Mouse (Mus musculus) embryo, embryonic 11 days (tissue): ENCODE results near the gene Gm44502.
A peak's percentile ranks its signal among the peaks of the same experiment; 100 is the strongest.

Experiments used
- DNase-seq: peaks from one replicate; pipeline ENCODE4 v3.0.0-alpha.2; 2015

The Gm44502 gene

DNA sequence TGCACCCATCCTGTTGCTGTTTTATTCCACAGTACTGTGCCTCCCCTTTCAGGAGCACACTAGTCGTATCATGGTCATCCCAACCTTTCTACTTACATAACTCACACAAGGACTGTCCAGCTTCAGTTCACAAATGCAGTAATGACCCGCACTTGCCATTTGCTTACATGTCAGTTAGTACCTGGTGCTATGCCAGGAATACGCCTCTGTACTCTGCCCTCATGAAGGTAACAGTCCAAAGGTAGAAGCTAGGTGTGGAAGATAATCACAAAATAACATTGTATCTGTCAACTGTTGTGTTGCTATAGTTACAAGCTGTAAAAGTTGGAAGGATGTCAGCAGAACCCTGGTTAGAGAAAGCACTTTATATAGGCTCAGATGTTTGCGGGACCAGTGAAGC, 32.6 kb downstream of the Gm44502 start:
- no peak for DNase-seq

DNA sequence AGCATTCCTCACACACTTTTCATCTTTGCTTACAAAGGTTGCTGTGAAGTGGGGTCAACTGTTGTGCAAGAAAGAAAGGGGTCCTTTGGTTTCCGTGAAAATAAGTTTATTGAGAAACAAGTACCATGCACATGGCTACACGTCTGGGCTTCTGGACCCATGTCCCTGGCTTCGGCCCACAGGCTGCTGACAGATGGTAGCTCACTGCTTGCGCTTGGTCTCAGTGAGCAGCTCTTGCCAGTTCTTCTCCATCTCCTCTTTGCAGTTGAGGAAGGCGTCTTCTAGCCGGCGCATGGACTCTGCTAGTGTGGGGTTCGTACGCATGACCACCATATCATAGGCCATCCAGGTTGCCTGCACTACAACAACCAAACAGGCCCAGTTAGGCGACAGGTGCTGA, 39.4 kb downstream of the Gm44502 start:
- DNase-seq: no peak

DNA sequence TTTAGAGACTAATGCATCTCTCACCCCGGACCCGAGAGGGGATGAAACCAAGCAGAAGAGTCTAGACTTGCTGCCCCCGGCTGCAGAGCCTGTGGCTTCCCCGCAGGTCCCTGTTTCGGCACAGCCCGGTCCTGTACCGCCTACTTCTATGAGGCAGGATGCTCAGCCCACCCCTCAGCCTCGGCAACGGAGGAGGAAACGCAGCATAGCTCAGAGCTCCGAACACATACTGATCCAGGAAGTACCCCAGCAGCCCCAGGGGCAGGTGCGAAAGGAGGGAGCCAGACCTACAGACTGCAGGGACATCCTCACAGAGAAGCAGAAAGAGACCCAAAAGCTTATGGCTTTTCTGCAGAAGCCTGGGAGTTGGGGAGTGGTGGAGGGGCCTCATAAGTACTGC, 42.4 kb downstream of the Gm44502 start:
- DNase-seq: no peak

- DNase-seq: no peak
Measured at GRCm38 (mm10) chr15:89384617-89385016, 44.9 kb downstream of the Gm44502 start, which contains the start of gene Klhdc7b. Gene Klhdc7b, plus strand, starts transcription at chr15:89384917.

DNA sequence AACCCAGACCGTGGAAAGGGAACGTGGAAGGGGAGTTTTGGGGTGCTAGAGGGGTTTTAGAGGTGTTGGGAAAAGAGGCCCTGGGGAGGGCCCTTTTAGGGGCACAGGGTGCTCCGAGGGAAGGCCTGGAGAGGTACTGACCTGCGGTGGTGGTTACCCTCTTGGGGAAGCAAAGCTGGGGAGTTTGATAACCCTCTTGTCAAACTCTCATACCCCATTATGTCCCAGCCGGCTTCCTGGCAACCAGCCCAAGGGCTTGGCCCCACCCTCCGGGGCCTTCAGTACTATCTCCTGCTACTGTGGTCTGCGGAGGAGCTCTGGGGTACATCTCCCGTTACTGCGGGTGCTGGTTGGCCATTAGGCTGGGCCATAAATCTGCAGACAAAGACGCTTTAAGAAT, 50.1 kb downstream of the Gm44502 start:
- DNase-seq: no peak

DNA sequence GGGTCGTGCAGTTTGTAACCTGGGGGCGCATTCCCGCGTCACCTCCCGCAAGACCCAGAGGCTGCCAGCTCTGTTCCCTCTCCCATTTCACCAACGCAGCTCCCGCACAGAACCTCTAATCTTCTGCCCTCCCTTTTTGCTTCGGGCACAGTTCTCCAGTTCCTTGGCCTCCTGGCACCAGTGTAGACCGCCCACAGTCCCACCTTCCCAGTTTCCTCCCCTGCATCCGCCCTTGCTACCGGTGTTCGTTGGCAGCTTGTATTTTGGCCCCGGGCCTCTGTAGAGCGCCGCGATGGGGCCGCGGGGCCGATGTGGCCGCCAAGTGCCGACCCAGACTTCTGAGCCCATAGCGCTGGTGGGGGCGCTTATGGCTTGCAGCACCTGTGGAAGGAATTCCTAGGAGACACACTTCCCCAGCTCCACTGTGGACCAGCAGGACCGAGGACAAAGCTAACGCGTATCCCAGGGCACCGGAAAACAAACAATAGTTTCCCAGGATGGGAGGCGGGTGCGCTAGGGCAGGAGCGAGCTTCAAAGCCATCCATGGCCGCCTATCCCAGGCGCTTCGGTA, 50.6 kb downstream of the Gm44502 start, which contains the start of gene Odf3b:
TSS of gene Odf3b (minus strand) at position 452 of the 571 bp plus-strand sequence.
- DNase-seq: peak; percentile 52

DNA sequence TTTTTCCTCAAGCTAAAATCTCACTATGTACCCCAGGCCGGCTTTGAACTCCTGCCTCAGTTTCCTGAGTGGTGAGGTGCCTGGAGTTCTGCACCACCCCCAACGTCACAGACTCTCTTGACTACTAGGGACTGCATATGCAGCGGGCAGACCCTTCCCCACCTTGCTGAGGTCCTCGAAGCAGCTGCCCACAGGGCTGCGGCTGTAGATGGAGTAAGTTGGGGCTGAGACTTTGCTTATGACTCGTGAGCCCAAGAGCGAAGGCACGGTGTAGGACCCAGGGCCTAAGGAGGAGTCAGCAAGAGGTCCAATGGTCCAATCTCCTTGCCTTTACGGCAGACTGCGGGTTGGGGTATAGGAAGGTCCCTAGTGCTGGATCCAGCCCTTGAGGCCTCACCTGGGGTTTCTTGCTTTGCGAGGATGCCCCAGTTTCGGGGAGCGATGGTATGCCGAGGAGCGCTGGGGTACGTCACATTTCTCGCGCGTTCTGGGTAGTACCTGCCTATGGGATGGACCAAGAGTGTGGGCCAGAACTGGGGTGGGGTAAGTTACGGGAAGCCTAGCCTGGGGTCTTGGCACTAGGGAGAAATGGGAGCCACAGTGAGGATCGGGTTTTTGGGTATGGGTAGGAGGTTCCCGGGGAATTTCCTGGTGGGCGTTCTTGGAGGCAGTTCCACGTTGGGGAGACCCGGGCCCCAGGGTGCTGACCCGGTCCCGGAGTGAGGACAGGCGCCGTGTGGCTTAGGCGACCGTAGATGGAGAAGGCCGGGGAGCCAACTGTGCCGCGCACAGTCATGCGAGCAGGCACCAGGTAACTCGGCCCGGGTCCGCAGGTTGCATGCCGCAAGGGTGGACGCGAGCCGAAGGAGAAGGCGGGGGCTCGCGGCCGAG, 51.3 kb downstream of the Gm44502 start:
- DNase-seq: peak; percentile 21

GRCm38 (mm10) chr15:89377362-89377761, 52.1 kb downstream of the Gm44502 start:
- DNase-seq: peak; percentile 20

- DNase-seq: no peak
Measured at GRCm38 (mm10) chr15:89376957-89377356, 52.5 kb downstream of the Gm44502 start, which contains the start of gene Tymp. Gene Tymp, minus strand, starts transcription at chr15:89377039.

DNA sequence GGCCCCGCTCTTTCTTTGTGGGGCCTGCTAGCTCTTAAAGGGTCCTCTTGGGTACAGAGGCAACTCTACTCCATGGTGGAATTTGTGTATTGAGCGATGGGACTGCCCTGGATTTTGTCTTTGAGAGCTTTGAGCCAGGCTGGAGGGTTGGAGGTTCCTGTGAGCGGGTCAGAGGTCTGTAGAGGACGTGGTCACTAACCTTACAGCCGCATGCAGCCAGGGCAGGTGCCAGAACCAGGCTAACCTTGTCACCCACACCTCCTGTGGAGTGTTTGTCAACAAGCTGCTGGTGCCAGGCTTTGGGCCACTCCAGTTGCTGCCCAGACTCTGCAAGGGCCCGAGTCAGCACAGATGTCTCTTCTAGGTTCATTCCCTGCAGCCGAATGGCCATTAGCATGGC, 53.5 kb downstream of the Gm44502 start:
- DNase-seq: no peak

DNA sequence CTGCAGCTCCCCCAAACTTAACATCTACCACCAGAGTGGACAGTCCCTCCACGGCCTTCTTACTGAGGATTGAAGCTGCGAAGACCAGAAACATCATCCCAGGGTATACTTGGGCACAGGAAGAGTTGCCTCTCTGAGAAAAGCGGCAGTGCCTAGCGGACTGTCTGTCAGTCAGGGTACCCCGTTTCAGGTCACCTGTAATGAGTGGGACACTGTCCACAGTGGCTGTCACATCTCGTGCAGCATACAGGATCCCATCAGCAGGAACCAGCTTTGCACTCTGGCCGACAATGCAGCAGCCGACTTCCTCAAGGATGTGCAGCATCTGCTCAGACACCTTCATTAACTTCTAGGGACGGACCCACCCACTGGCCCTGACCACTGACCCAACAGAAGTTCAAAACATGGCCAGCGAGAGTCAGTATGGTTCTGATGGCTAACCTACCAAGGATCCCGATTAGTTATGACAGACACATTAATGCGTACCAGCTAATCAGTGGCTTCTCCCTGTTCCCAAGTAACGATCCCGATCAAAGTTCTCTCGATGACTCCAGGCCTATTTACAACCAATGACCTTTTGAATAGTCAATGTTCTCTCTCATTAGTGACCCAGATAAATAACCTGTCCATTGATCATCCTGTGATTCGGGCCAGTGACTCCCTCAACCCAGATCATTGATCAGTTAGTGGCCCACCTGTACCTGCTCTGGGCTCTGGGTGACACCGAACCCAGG, 54.5 kb downstream of the Gm44502 start:
- no peak for DNase-seq

GRCm38 (mm10) chr15:89374340-89374739, 55.2 kb downstream of the Gm44502 start:
- no peak for DNase-seq

GRCm38 (mm10) chr15:89373762-89374248, 55.7 kb downstream of the Gm44502 start, which contains the start of gene Sco2:
Gene Sco2, minus strand, starts transcription at chr15:89373846.
- DNase-seq: peak; percentile 95

- DNase-seq: peak; percentile 89
Measured at GRCm38 (mm10) chr15:89373027-89373761, 56.3 kb downstream of the Gm44502 start.

DNA sequence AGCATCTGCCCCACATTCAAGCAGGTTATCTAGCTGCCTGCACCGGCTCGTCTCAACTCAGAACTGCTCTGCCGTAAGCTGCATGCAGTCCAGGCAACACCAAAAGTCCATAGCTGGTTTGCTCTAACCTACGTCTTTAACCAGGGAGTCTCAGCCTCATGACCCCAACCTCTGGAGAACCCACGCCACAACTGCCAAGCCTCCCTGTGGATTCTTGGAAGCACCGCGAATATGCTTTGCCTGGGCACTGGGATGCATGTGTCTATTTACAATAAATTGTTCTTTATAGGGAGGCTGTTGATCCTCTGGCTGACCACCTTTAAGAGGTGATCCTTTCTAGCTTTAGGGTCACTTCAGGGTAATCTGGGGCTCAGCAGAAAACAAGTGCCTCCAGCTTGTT, 57.0 kb downstream of the Gm44502 start:
- DNase-seq: no peak

DNA sequence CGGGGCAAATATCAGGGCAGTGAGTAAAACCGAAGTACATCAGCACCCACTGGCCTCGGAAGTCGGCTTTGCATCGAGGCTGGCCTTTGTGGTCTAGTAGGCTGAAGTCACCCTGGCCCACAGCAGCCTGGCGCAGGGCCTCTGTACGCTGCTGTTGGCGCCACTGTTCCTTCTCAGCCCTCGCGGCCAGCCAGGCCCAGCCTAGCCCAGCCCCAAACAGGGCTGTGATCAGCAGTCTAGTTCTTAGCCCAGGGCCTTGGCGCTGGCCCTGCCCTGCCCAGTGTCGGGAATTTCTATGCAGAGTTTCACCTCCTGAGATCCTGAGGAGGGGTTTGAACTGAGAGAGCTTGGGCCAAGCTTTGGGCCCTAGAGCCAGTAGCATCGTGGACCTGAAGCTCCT, 57.4 kb downstream of the Gm44502 start:
- DNase-seq: no peak
